Mouse (Mus musculus) layer of hippocampus, postnatal 14 days (tissue): ENCODE data around the gene Mogs. TPM values are rescaled to one million over a fixed set of nuclear protein-coding genes. Genes with fewer than 3 reads are reported as not detected.

Experiments used
- DNase-seq, 2 experiments: peaks; one replicate each; pipeline ENCODE4 v3.0.0; 2021 to 2022; ENCODE audit warnings: low spot score in 2 of 2, mixed read lengths in 1 of 2
- total RNA-seq, 2 experiments: library from RNA; stranded (reverse); gene quantifications; 2 replicates each; pipeline ENCODE4 v1.2.3; 2021

Gene Mogs
- total RNA-seq, 2 experiments from 2014 or later: 22.0 to 27.2 TPM

DNA sequence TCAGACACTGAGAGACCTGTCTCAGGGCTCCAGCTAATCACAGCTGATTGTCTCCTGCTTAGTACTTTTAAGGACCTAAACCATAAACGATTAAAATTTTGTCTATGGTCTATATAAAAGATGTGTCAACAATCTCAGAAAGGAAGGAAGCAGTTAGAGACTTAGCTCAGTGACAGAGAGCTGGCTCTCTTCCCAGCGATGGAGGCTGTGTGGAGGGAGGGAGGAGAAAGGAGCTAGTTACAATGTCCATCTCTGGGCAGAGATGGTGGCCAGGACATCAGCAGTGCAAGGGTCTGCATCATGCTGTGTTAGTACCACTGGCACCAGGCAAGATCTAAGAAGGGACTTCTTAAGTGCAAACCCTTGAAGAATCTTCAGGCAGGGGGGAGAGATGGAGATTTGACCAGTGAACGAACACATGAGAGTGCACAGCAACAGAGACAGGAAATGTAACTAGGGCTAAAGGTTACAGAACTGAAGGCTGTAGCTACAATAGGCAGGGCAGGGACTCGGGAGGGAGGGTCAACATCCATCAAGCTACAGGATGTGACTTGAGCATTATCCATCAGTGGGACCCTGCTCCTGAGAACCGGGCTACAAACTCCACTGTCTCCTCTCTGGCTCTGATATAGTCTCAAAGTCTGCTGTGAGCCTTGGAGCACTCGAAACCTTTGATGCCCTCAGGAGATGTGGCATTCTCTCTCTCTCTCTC, 22.7 kb upstream of the Mogs start:
- DNase-seq: no peak

DNA sequence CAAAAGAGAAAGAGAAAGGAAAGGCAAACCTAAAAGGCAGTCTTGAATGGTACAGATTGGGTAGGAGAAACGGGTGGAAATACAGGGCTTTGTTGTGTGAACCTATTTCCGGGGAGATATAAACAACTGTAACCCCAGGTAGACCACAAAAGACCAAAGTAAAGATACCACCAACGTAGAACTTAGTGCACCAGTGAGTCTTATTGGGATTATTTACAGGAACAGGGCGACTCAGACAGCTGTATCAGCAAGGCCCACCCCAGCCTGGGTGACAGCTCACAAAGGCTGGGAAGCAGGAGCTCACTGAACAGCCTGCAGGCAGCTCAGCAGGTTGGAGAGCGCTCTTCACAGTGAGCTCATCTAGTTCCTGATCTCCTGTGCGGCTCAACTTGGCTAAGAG, 19.3 kb upstream of the Mogs start:
- DNase-seq: no peak

DNA sequence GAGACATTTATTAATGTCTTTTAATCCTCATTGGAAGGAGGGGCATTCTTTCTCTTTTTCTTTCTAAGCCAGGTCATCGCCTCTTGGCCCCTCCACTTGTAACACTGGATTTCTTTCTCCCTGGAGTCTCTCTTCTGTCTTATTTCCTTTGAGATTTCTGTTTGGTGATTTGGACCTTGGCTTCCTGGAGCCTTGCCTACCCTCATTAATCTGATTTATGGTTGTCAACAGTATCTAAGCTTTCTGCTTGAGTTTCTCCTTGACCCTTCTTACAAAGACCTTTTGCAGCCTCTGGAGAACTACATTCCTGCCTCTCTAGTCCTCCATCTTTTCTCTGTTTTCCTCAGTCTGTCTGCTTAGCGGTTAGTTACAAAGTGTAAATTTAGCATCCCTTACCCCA, 16.9 kb upstream of the Mogs start:
- no peak for DNase-seq

DNA sequence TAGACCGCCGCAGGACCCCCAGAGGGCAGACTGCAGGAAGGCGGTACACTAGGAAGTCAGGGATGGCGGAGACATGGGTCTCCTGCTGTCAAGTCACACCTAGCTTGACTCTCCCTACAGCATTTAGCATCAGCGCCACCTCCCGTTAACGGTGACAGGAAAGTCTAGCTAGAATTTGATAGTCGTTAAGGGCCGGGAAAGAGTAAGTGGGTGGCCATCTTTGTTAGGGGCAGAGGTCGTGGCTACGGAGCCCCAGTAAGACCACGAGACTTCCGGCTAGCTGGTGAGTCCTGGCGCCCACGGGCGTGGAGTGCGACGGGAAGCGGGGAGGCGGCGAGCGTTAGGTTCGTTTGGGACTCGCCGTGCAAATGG, 14.0 kb upstream of the Mogs start, which contains the start of the genes Ccdc142 and Gm42688:
Ccdc142 (plus strand) TSS at position 286 of the 372 bp plus-strand sequence.
Gm42688 (plus strand) TSS at position 302 of the 372 bp plus-strand sequence.
- peak; percentile 87 to 94 for DNase-seq

DNA sequence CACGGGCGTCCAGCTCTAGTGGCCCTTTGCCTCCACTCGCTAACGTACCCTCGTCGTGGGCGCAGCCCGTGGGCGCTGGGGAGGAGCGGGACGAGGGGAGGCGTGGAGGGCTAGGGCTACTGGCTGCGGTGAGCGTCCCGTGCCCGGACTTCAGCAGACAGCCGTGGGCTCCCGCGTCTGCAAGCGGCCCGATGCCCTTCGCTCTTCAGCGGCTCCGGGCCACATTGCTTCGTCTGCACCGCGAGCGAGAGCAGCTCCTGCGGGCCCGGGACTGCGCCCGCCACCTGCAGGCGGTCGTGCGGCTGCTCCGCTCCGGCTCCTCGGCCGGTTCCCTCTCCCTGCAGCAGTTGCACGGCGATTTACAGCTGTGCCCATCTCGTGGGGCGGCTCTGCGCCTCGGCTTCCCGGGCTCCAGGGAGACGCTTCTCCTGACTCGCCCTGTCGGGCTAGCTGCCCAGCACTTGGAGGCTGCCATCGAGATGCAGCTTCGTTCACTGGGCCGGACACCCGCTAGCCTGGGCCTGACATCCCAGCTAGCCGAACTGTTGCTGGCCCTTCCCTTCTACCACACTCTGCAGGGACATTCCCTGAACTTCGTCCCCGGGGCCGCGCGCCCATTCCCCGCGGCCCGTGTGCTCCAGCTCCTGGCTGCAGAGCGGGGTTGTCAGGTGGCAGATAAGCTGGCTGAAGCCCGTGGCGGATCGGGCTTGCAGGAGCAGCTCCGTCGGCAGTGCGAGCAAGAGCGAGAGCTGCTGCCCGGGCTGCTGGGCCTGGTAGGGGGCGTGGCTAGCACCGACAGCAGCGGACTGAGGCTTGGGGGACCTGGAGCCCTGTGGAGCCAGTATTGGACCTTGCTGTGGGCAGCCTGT, 13.4 kb upstream of the Mogs start:
- DNase-seq: peak in 1 of 2 experiments; percentile 58

DNA sequence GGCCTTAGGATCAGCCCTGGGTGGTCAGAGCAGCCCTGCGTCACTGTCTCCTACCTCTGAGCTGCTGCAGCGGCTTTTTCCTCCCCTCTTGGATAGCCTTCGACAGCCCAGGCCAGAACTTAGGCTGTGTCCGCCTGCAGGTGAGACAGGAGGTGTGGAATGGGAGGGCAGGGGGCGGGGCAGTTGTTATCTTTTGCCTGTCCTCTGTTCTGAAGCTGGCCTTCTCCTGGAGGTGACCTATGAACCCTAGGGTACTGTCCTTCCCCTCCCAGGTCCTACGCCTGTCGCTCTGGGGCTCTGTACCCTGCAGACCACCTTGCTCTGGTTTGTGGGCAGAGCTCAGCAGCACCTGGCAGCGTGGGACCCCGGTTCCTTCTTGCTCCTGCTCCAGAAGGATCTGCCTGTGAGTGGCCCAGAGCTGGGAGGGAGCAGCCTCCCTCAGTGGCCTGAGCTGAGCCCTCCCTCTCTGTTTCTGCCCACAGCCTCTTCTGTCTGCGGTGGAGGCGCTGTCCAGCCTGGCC, 12.1 kb upstream of the Mogs start:
- DNase-seq: no peak

DNA sequence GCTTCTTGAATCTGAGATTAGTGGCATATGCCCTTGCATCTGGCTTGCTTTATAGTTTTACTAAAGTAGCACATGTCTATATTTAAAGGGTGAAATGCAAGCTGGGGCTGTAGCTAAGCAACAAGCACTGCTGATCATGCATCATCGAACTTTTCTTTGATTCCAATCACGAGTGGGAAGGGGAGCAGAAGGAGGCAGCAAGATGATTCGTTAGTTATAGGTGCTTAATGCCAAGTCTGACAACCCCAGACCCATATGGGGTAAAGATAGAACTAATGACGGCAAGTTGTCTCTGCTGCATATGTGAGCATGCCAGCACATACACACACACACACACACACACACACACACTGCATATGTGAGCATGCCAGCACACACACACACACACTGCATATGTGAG, 11.1 kb upstream of the Mogs start:
- peak; percentile 24 to 77 for DNase-seq

DNA sequence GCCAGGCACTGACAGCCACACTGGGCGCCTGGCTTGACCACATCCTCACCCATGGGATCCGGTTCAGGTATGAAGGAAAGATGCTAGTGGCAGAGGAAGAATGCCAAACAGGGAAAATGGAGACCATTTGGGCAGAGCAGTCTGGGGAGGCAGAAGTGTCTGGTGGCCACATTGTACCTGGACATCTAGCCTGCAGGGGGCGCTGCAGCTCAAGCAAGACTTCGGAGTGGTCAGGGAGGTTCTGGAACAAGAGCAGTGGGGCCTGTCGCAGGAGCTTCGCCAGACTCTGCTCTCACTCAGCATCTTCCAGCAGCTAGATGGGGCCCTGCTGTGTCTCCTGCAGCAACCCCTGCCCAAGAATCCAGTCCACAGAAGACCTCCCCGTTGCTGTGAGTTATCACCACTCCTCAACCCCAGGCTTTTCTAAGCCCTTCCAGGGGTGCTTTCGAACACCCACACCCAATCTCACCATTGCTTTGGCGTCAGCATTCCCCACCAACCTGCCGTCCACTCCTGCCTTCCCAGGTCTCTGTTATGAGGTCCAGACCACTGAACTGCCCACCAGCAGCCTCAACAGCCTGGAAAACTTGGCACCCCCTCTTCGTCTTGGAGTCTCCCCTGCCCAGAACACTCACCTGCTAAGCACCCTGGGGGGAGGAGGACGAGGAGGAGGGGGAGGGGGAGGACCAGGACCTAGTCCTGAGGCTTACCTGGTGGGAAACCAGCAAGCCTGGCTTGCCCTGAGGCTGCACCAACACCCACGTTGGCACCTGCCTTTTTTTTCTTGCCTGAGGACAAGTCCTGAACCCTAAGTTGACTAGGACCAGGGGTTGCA, 7.5 kb upstream of the Mogs start:
- peak in 1 of 2 experiments; percentile 67 for DNase-seq

DNA sequence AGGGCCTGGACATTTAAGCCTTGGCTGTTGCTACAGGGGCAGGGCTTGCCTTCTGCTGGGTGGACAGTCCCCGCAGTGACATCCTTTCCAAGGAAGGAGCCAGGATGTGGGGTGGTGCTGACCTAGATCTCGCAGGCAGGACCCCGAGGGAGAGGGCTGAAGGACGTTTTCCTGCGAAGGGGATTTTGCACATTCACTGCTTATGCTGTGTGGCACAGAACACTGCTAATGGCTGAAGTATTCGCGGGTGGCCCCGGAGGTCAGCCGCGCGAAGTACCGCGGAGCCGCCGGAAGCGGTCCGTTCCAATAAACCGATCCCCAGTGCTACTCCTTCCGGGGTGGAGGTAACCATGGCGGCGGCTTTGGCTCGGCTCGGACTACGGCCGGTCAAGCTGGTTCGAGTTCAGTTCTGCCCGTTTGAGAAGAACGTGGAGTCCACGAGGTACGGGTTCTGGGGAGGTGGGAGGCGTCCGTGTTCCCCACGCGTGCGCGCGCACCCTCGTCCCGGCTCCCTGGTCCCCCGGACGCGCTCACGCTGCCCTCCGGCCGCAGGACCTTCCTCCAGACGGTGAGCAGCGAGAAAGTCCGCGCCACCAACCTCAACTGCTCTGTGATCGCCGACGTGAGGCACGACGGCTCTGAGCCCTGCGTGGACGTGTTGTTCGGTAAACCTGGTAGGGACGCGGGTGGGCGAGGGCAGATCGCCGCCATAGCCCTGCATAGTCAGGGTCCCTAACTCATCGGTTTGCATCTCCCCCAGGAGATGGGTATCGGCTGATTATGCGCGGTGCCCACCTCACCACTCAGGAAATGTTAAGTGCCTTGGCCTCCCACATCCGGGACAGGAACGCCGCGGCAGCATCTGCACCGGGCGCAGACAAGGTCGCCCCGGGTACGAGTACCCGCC, 6.3 kb upstream of the Mogs start, which contains the start of gene Mrpl53:
Mrpl53 (plus strand) TSS at position 279 of the 907 bp plus-strand sequence.
- peak; percentile 78 to 82 for DNase-seq

DNA sequence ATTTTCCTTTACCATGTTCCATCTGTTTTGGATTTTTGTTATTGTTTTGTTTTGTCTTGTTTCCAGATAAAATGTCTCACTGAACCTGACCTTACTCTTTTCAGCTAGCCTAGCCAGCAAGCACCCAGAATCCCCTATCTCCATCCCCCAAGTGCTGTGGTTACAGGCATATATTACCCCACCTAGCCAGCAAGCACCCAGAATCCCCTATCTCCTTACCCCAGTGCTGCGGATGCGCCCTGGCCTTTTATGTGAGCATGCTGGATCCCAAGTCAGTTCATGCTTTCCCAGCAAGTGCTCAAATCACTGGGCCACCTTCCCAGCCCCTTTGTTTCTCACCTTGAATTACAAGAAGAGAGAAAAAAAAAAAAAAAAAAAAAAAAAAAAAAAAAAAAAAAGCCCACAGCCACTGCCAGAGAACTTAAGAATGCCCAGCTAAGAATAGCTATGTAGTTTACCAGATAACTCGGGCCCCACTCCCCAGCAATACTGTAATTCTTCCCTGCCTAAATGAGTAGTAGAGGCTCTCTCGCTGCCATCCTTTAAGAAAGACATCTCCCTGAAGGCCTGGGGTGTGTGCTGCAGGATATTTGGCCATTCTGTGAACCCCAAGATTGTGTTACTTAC, 3.7 kb upstream of the Mogs start:
- DNase-seq: no peak

DNA sequence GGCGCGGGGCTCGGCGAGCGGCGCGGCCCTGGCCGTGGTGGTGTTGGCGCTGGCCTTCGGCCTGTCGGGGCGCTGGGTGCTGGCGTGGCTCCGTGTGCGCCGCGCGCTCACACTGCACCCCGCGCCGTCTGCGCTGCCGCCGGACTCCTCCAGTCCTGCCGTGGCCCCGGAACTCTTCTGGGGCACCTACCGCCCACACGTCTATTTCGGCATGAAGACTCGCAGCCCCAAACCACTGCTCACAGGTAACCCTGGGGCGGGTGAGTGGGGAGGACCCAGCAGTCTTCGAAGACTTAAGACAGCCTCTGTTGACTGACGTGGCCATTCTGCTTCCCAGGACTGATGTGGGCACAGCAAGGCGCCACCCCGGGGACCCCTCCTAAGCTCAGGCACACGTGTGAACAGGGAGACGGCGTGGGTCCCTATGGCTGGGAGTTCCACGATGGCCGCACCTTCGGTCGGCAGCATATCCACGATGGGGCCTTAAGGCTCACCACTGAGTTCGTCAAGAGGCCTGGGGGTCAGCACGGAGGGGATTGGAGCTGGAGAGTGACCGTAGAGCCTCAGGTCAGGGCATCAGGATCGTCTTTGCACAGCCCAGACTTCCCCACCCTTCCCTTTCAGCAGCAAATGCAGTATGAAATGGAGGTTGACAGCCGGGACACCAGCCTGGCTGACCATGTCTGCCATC, 531 bp downstream of the Mogs start:
- DNase-seq: peak in 1 of 2 experiments; percentile 17

DNA sequence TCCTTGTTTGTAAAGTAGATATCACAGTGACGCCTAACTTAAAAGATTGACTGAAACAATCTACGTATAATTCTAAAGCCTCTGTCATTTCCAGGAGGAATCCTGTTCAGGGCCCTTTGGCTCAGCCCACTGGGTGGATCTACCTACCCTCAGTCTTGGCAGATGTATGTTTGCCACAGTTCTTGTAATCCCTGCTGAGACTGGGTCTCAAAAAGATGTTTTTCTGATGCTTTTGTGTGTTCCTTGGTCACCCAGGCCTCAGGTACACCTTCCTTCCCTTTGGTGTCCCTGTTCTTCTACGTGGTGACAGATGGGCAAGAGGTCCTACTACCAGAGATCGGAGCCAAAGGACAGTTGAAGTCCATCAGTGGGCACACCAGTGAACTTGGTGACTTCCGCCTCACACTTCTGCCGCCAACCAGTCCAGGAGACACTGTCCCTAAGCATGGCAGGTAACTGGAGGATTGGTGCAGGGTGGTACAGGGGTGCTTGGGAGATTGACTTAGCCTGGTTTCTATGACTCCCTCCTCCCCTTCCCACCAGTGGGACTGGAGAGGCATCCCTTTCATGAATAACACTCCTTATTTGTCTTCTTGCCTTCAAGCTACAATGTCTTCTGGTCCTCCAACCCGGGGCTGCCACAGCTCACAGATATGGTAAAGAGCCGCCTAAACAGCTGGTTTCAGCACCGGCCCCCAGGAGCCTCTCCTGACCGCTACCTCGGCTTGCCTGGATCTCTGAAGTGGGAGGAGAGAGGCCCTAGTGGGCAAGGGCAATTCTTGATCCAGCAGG, 1.3 kb downstream of the Mogs start:
- no peak for DNase-seq

DNA sequence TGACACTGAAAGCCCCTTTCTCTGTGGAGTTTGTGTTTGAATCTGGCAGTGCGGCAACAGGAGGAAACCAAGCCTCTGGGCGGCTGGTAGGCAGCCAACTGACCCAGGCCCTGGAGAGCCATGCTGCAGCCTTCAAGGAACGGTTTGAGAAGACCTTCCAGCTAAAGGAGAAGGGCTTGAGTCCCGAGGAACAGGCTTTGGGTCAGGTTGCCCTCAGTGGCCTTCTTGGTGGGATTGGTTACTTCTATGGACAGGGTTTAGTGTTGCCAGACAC, 1.8 kb downstream of the Mogs start:
- no peak for DNase-seq

DNA sequence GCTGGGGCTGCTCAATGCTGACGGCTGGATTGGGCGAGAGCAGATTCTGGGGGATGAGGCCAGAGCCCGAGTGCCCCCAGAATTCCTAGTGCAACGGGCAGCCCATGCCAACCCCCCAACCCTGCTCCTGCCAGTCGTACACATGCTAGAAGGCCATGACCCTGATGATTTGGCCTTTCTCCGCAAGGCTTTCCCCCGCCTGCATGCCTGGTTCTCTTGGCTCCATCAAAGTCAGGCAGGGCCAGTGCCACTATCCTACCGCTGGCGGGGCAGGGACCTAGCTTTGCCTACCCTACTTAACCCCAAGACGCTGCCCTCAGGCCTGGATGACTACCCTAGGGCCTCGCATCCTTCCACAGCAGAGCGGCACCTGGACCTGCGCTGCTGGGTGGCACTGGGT, 2.3 kb downstream of the Mogs start:
- no peak for DNase-seq

DNA sequence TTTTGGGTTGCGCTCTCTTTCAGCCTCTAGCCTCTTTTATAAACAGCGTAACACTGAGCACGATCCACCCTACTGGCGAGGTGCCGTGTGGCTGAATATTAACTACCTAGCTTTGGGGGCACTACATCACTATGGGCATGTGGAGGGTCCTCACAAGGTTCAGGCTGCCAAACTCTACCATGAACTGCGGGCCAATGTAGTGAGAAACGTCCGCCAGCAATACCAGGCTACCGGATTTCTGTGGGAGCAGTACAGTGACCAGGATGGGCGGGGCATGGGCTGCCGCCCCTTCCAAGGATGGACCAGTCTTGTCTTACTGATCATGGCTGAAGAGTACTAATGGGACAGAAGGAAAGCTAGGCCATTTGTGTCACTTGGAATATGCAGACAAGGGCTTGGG, 3.1 kb downstream of the Mogs start:
- no peak for DNase-seq

DNA sequence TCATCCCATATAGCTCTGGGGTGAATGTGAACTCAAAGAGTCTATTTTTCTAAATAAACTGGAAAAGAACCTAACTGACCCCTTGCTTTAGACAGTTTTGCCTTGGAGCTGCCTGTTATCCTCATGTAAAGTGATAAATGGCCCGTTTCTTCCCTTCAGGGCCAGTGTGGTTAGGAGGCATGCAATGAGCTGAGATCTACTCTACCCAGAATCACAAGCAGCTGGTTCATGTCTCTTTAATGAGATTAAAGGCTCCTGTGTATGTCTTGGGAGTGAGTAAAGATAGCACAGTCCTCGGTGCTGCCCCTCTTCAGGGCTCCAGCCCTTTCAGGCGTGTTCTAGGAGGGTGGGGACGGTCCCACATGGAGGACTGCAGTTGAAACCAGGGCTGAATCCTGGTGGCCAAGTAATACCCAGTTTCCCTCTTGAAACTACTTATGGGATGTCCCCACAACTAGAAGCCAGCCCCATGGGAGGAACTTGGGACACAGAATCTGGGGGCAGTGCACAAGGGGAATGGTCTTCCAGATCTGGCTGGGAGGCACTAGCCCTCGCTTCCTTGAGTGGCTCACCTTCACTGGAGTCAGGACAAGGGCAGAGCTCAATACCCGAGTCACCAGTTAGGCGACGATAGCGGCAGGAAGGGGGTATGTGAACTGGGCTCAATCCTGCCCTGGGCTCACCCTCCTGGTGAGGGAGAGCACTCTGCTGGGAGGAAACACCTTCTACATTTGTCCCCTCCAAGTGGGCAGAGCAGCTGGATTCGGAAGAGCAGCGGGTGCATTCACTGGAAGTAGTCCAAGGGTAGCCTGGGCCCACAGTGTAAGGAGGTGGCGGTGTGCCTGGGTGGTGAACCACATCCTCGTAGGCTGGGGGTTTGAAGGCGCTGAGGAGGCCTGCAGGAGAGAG, 3.8 kb downstream of the Mogs start:
- no peak for DNase-seq

DNA sequence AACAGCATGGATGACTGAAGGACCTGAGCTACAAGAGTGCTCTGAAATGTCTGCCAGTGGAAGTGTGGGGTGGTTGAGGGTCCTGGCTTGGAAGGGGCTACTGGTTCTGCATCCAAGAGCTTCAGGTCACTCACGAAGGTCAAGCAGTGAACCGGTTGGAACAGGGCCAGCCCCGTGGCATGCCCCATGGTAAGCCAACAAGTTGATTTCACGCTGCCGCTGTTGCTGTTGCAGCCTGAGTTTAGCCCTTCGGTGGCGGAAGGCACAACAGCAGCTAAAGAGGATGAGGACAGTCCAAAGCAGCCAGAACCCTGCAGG, 4.4 kb downstream of the Mogs start:
- DNase-seq: no peak
